24 mouse cellular contexts compared by ENCODE assay signal in genomic region chr5:24389658-24390020, GRCm38 (mm10). TPM values are rescaled to one million over a fixed set of nuclear protein-coding genes. Genes with fewer than 3 reads are reported as not detected.
DNase-seq lines count a peak whose midpoint lies in the region; ATAC-seq and TF ChIP-seq lines count a peak whose summit lies in the region.
"Had no signal": no experiment of that assay in that cellular context is flagged by ENCODE, and none has a peak within 500 bp of the region (broad histone marks: within the 10 kb centered on the region; RNA-seq: fewer than 3 reads in every experiment).

No protein-coding gene starts in this region.

- intact Hi-C loops in heart, postnatal 25 days (cut with DNase I), result no loop called here

- H3K27me3 ChIP-seq in heart, embryonic 15.5 days, result peaks cover 18% of the 10 kb centered on the region
- peaks cover 63% of the 10 kb centered on the region for H3K27me3 ChIP-seq in midbrain, embryonic 10.5 days (ENCODE audit: low read depth, poor library complexity, severe bottlenecking)
- peaks cover 29% of the 10 kb centered on the region for H3K27me3 ChIP-seq in midbrain, embryonic 16.5 days (ENCODE audit: control insufficient read depth, insufficient read depth, low read depth, low read length)
- H3K27me3 ChIP-seq in MEL (ENCODE audit: control insufficient read depth in 1 of 2, insufficient read depth in 2 of 2, low read length in 2 of 2) (no peaks in the 10 kb centered on the region), myocyte (ENCODE audit: control insufficient read depth, insufficient read depth, insufficient read length) (no peaks in the 10 kb centered on the region)
- peaks cover 21% of the 10 kb centered on the region for H3K27me3 ChIP-seq in kidney, embryonic 16.5 days (ENCODE audit: insufficient read depth, low read length)

- H3K9me3 ChIP-seq in heart, embryonic 15.5 days (replicated peaks), result no peaks in the 10 kb centered on the region
- no peaks in the 10 kb centered on the region for H3K9me3 ChIP-seq in midbrain, embryonic 10.5 days (replicated peaks)
- no peaks in the 10 kb centered on the region for H3K9me3 ChIP-seq in midbrain, embryonic 16.5 days (replicated peaks; ENCODE audit: control insufficient read depth, low read length, poor library complexity, severe bottlenecking)
- H3K9me3 ChIP-seq in MEL (replicated peaks; ENCODE audit: insufficient read depth, low read length), result no peaks in the 10 kb centered on the region
- no peaks in the 10 kb centered on the region for H3K9me3 ChIP-seq in kidney, embryonic 16.5 days (ENCODE audit: low read length)
- H3K9me3 ChIP-seq: embryonic facial prominence, embryonic 13.5 days; hindbrain, embryonic 13.5 days; liver, embryonic 15.5 days; midbrain, embryonic 13.5 days; neural tube, embryonic 12.5 days had no signal

- H3ac ChIP-seq in myocyte (ENCODE audit: control insufficient read depth, insufficient read length), result no peak overlapping the region

- no peak for TF ChIP-seq EP300 in MEL (IDR thresholded peaks at IDR 0.05; ENCODE audit: low read depth in 1 of 2, low read length in 2 of 2)

- H3K9ac ChIP-seq in heart, embryonic 15.5 days, result no peak overlapping the region
- no peak overlapping the region for H3K9ac ChIP-seq in midbrain, embryonic 16.5 days (ENCODE audit: low read depth, low read length)
- H3K9ac ChIP-seq in MEL (ENCODE audit: control insufficient read depth, low read depth, low read length, poor library complexity, severe bottlenecking), result peak overlapping the region; percentile 35
- H3K9ac ChIP-seq in kidney, embryonic 16.5 days (replicated peaks; ENCODE audit: low read length), result no peak overlapping the region
- H3K9ac ChIP-seq: embryonic facial prominence, embryonic 13.5 days; hindbrain, embryonic 13.5 days; liver, embryonic 15.5 days; midbrain, embryonic 13.5 days; neural tube, embryonic 12.5 days had no signal

- no peak overlapping the region for H3K4me2 ChIP-seq in heart, embryonic 15.5 days
- H3K4me2 ChIP-seq in midbrain, embryonic 16.5 days (ENCODE audit: low read length), result no peak overlapping the region
- peak overlapping the region; percentile 51 for H3K4me2 ChIP-seq in myocyte (ENCODE audit: low read depth)
- no peak overlapping the region for H3K4me2 ChIP-seq in kidney, embryonic 16.5 days (replicated peaks; ENCODE audit: low read depth, low read length)
- H3K4me2 ChIP-seq: embryonic facial prominence, embryonic 13.5 days; hindbrain, embryonic 13.5 days; liver, embryonic 15.5 days; midbrain, embryonic 13.5 days; neural tube, embryonic 12.5 days had no signal

- no peak for TF ChIP-seq RAD21 in MEL (IDR thresholded peaks at IDR 0.05; ENCODE audit: low read depth, low read length)

- H3K27ac ChIP-seq in heart, embryonic 15.5 days, result peak overlapping the region; percentile 41; the same call in 1 of the 2 replicates
- peak overlapping the region; percentile 46; the same call in 1 of the 2 replicates for H3K27ac ChIP-seq in midbrain, embryonic 10.5 days (replicated peaks)
- no peak overlapping the region for H3K27ac ChIP-seq in midbrain, embryonic 16.5 days (ENCODE audit: low read length)
- peak overlapping the region; percentile 41 for H3K27ac ChIP-seq in MEL (ENCODE audit: control insufficient read depth, low read depth, low read length)
- no peak overlapping the region for H3K27ac ChIP-seq in kidney, embryonic 16.5 days (ENCODE audit: low read length)
- H3K27ac ChIP-seq: embryonic facial prominence, embryonic 13.5 days; gastrocnemius, adult 2 months; hindbrain, embryonic 13.5 days; liver, embryonic 15.5 days; midbrain, embryonic 13.5 days; neural tube, embryonic 12.5 days had no signal

- peaks cover 51% of the 10 kb centered on the region for H3K4me1 ChIP-seq in heart, embryonic 15.5 days (replicated peaks)
- peaks cover 52% of the 10 kb centered on the region for H3K4me1 ChIP-seq in midbrain, embryonic 10.5 days
- H3K4me1 ChIP-seq in midbrain, embryonic 16.5 days (ENCODE audit: control insufficient read depth, insufficient read depth, low read length), result peaks cover 13% of the 10 kb centered on the region; the same call in 1 of the 2 replicates
- peaks cover 4 to 36% of the 10 kb centered on the region in 2 experiments for H3K4me1 ChIP-seq in MEL (ENCODE audit: control insufficient read depth in 1 of 2, insufficient read depth in 2 of 2, low read length in 2 of 2)
- peaks cover 34% of the 10 kb centered on the region for H3K4me1 ChIP-seq in kidney, embryonic 16.5 days (ENCODE audit: insufficient read depth, low read length)

- H3K4me3 ChIP-seq in heart, embryonic 15.5 days, result no peak overlapping the region
- no peak overlapping the region for H3K4me3 ChIP-seq in midbrain, embryonic 10.5 days
- H3K4me3 ChIP-seq in midbrain, embryonic 16.5 days (ENCODE audit: low read depth, low read length), result no peak overlapping the region
- peak overlapping the region; percentile 5 to 11; a peak in 2 of 4 replicates for H3K4me3 ChIP-seq in MEL (ENCODE audit: control insufficient read depth in 1 of 2, insufficient read depth in 1 of 2, low read depth in 2 of 2, low read length in 2 of 2)
- H3K4me3 ChIP-seq in myocyte, result no peak overlapping the region
- H3K4me3 ChIP-seq in kidney, embryonic 16.5 days (ENCODE audit: low read length), result no peak overlapping the region
- H3K4me3 ChIP-seq: embryonic facial prominence, embryonic 13.5 days; erythroblast, embryonic 14.5 days; gastrocnemius, adult 2 months; hindbrain, embryonic 13.5 days; liver, embryonic 15.5 days; midbrain, embryonic 13.5 days; neural tube, embryonic 12.5 days had no signal

- TF ChIP-seq CTCF in MEL (IDR thresholded peaks at IDR 0.05 in 2 of 3, conservative IDR thresholded peaks at IDR 0.05 in 1 of 3; ENCODE audit: control insufficient read depth in 1 of 3, insufficient read depth in 1 of 3, low read depth in 2 of 3, low read length in 3 of 3, poor library complexity in 1 of 3, severe bottlenecking in 1 of 3), result no peak

- H3K79me2 ChIP-seq in MEL (ENCODE audit: control insufficient read depth, insufficient read depth, low read length, poor library complexity) (peaks cover 30% of the 10 kb centered on the region), myocyte (ENCODE audit: control insufficient read depth, insufficient read depth) (no peaks in the 10 kb centered on the region)

- no peak for ATAC-seq in heart, embryonic 15.5 days (replicated peaks; ENCODE audit: insufficient number of reproducible peaks, insufficient read depth, low FRiP score, low read depth)
- no peak for ATAC-seq in midbrain, embryonic 16.5 days
- no peak for ATAC-seq in kidney, embryonic 16.5 days (ENCODE audit: low FRiP score, low TSS enrichment)
- ATAC-seq: forebrain, embryonic 14.5 days; midbrain, embryonic 13.5 days had no signal

- WGBS in heart, embryonic 15.5 days, result 76% methylated on average over 4 of the region's 4 CpGs
- WGBS in midbrain, embryonic 10.5 days, result 81% methylated on average over 4 of the region's 4 CpGs
- WGBS in midbrain, embryonic 16.5 days, result 77% methylated on average over 4 of the region's 4 CpGs
- WGBS in kidney, embryonic 16.5 days, result 73% methylated on average over 4 of the region's 4 CpGs

- no peaks in the 10 kb centered on the region for H3K36me3 ChIP-seq in heart, embryonic 15.5 days
- no peaks in the 10 kb centered on the region for H3K36me3 ChIP-seq in midbrain, embryonic 10.5 days
- no peaks in the 10 kb centered on the region for H3K36me3 ChIP-seq in midbrain, embryonic 16.5 days (ENCODE audit: control insufficient read depth, insufficient read depth, low read length)
- H3K36me3 ChIP-seq in MEL (ENCODE audit: control insufficient read depth in 1 of 2, insufficient read depth in 2 of 2, low read length in 2 of 2), result peaks cover 0 to 23% of the 10 kb centered on the region in 2 experiments; a peak in 2 of 4 replicates
- H3K36me3 ChIP-seq in myocyte (ENCODE audit: control insufficient read depth, insufficient read depth), result no peaks in the 10 kb centered on the region
- no peaks in the 10 kb centered on the region for H3K36me3 ChIP-seq in kidney, embryonic 16.5 days (ENCODE audit: insufficient read depth, low read length)
- H3K36me3 ChIP-seq: embryonic facial prominence, embryonic 13.5 days; hindbrain, embryonic 13.5 days; liver, embryonic 15.5 days; midbrain, embryonic 13.5 days; neural tube, embryonic 12.5 days had no signal

- TF ChIP-seq POLR2A in MEL (IDR thresholded peaks at IDR 0.05; ENCODE audit: control insufficient read depth in 1 of 2, insufficient read depth in 1 of 2, low read depth in 1 of 2, low read length in 2 of 2, poor library complexity in 1 of 2) (no peak; a peak in 1 of 4 replicates), myocyte (IDR thresholded peaks at IDR 0.05; ENCODE audit: insufficient read length, low read depth) (no peak)

- no peak for DNase-seq in heart, postnatal 25 days (ENCODE audit: low spot score)
- no peak for DNase-seq in midbrain, embryonic 10.5 days (ENCODE audit: low spot score)
- no peak for DNase-seq in MEL (ENCODE audit: low read depth, low spot score)
- DNase-seq in embryo, embryonic 10 days (ENCODE audit: low spot score), result no peak
- DNase-seq: adrenal gland, adult 8-10 months; cerebellum, adult 2 months; cerebellum, postnatal 25 days; gastrocnemius, adult 2 months; kidney, adult 18-20 months; right cerebral cortex, postnatal 25 days; spleen, adult 18-20 months had no signal

RNA-seq across cellular contexts. Expression of gene Atg9b, which starts 2.3 kb away (rescaled TPM):
- 0.81 and 1.6 TPM in 2 replicates for polyA plus RNA-seq in heart, embryonic 15.5 days (2015; fragmentation: Nextera tagmentation; extraction: Ambion mirVana)
- 1 to 10 TPM in 1 of 2 experiments, under 1 TPM in 1; 0.42 to 1.2 TPM for total RNA-seq in heart, postnatal 25 days (2021)
- polyA plus RNA-seq in midbrain, embryonic 10.5 days (2016; fragmentation: Nextera tagmentation; extraction: Ambion mirVana), result 0.31 and 0.72 TPM in 2 replicates
- polyA plus RNA-seq in midbrain, embryonic 16.5 days (2015; fragmentation: Nextera tagmentation; extraction: Ambion mirVana), result 3.8 and 4.4 TPM in 2 replicates
- total RNA-seq in MEL (2012; rRNA removed), result 30.2 and 41.2 TPM in 2 replicates
- polyA plus RNA-seq in MEL (2012; ENCODE audit: insufficient read depth in 1 of 2, insufficient read length in 2 of 2, low read depth in 1 of 2, low replicate concordance in 2 of 2, missing spikeins in 1 of 2), result 10 to 100 TPM in 1 of 2 experiments, not detected in 1; 41.5 TPM
- polyA plus RNA-seq in myocyte (2012; fragmentation: generic; extraction: Trizol), result 4.0 TPM
- 1.0 and 1.7 TPM in 2 replicates for polyA plus RNA-seq in kidney, embryonic 16.5 days (2015; fragmentation: Nextera tagmentation; extraction: Ambion mirVana)

RNA-seq across cellular contexts. Expression of gene Abcb8, which starts 3.8 kb away (rescaled TPM):
- polyA plus RNA-seq in heart, embryonic 15.5 days (2015; fragmentation: Nextera tagmentation; extraction: Ambion mirVana), result 54.4 and 70.1 TPM in 2 replicates
- total RNA-seq in heart, postnatal 25 days (2021), result 10 to 100 TPM; 82.8 to 83.7 TPM
- 62.9 and 64.6 TPM in 2 replicates for polyA plus RNA-seq in midbrain, embryonic 10.5 days (2016; fragmentation: Nextera tagmentation; extraction: Ambion mirVana)
- polyA plus RNA-seq in midbrain, embryonic 16.5 days (2015; fragmentation: Nextera tagmentation; extraction: Ambion mirVana), result 49.2 and 54.9 TPM in 2 replicates
- total RNA-seq in MEL (2012; rRNA removed), result 72.4 and 76.9 TPM in 2 replicates
- polyA plus RNA-seq in MEL (2012; ENCODE audit: insufficient read depth in 1 of 2, insufficient read length in 2 of 2, low read depth in 1 of 2, low replicate concordance in 2 of 2, missing spikeins in 1 of 2) (100 to 1,000 TPM in 1 of 2 experiments, not detected in 1; 124 TPM), myocyte (2012; fragmentation: generic; extraction: Trizol) (37.7 TPM)
- polyA plus RNA-seq in kidney, embryonic 16.5 days (2015; fragmentation: Nextera tagmentation; extraction: Ambion mirVana), result 76.1 and 80.3 TPM in 2 replicates

RNA-seq across cellular contexts. Expression of gene Asic3, which starts 23.6 kb away (rescaled TPM):
- not detected in 2 replicates for polyA plus RNA-seq in heart, embryonic 15.5 days (2015; fragmentation: Nextera tagmentation; extraction: Ambion mirVana)
- under 1 TPM in 1 of 2 experiments, not detected in 1; 0.17 TPM for total RNA-seq in heart, postnatal 25 days (2021)
- polyA plus RNA-seq in midbrain, embryonic 10.5 days (2016; fragmentation: Nextera tagmentation; extraction: Ambion mirVana), result 0.19 and 0.31 TPM in 2 replicates
- 0.24 TPM in 1 of 2 replicates, not detected in the other for polyA plus RNA-seq in midbrain, embryonic 16.5 days (2015; fragmentation: Nextera tagmentation; extraction: Ambion mirVana)
- total RNA-seq in MEL (2012; rRNA removed), result 0.04 TPM in 1 of 2 replicates, not detected in the other
- polyA plus RNA-seq in MEL (2012; ENCODE audit: insufficient read depth in 1 of 2, insufficient read length in 2 of 2, low read depth in 1 of 2, low replicate concordance in 2 of 2, missing spikeins in 1 of 2) (under 1 TPM in 1 of 2 experiments, not detected in 1; 0.35 TPM), myocyte (2012; fragmentation: generic; extraction: Trizol) (0.24 TPM)
- 0.40 and 0.55 TPM in 2 replicates for polyA plus RNA-seq in kidney, embryonic 16.5 days (2015; fragmentation: Nextera tagmentation; extraction: Ambion mirVana)
- total RNA-seq: layer of hippocampus, postnatal 10 days had no signal
- polyA plus RNA-seq: erythroblast, embryonic 14.5 days; forebrain, embryonic 14.5 days; inflammation-experienced regulatory T-cells, adult 6 months; liver, embryonic 15.5 days; midbrain, embryonic 13.5 days had no signal

RNA-seq across cellular contexts. Expression of gene Nos3, which starts 25.0 kb away (rescaled TPM):
- 27.9 and 30.6 TPM in 2 replicates for polyA plus RNA-seq in heart, embryonic 15.5 days (2015; fragmentation: Nextera tagmentation; extraction: Ambion mirVana)
- 10 to 100 TPM; 24.1 to 28.1 TPM for total RNA-seq in heart, postnatal 25 days (2021)
- 7.9 and 9.3 TPM in 2 replicates for polyA plus RNA-seq in midbrain, embryonic 10.5 days (2016; fragmentation: Nextera tagmentation; extraction: Ambion mirVana)
- polyA plus RNA-seq in midbrain, embryonic 16.5 days (2015; fragmentation: Nextera tagmentation; extraction: Ambion mirVana), result 8.8 and 9.7 TPM in 2 replicates
- total RNA-seq in MEL (2012; rRNA removed), result 2.0 and 3.9 TPM in 2 replicates
- 1 to 10 TPM in 1 of 2 experiments, not detected in 1; 6.2 TPM for polyA plus RNA-seq in MEL (2012; ENCODE audit: insufficient read depth in 1 of 2, insufficient read length in 2 of 2, low read depth in 1 of 2, low replicate concordance in 2 of 2, missing spikeins in 1 of 2)
- polyA plus RNA-seq in myocyte (2012; fragmentation: generic; extraction: Trizol), result 0.92 TPM
- polyA plus RNA-seq in kidney, embryonic 16.5 days (2015; fragmentation: Nextera tagmentation; extraction: Ambion mirVana), result 19.7 and 20.3 TPM in 2 replicates

RNA-seq across cellular contexts. Expression of gene Cdk5, which starts 33.7 kb away (rescaled TPM):
- polyA plus RNA-seq in heart, embryonic 15.5 days (2015; fragmentation: Nextera tagmentation; extraction: Ambion mirVana), result 27.5 and 32.5 TPM in 2 replicates
- total RNA-seq in heart, postnatal 25 days (2021), result 10 to 100 TPM; 19.2 to 22.8 TPM
- 49.0 and 61.6 TPM in 2 replicates for polyA plus RNA-seq in midbrain, embryonic 10.5 days (2016; fragmentation: Nextera tagmentation; extraction: Ambion mirVana)
- 130 and 149 TPM in 2 replicates for polyA plus RNA-seq in midbrain, embryonic 16.5 days (2015; fragmentation: Nextera tagmentation; extraction: Ambion mirVana)
- 18.2 and 24.8 TPM in 2 replicates for total RNA-seq in MEL (2012; rRNA removed)
- polyA plus RNA-seq in MEL (2012; ENCODE audit: insufficient read depth in 1 of 2, insufficient read length in 2 of 2, low read depth in 1 of 2, low replicate concordance in 2 of 2, missing spikeins in 1 of 2), result 10 to 100 TPM in 1 of 2 experiments, not detected in 1; 82.6 TPM
- polyA plus RNA-seq in myocyte (2012; fragmentation: generic; extraction: Trizol), result 30.0 TPM
- 51.1 and 51.5 TPM in 2 replicates for polyA plus RNA-seq in kidney, embryonic 16.5 days (2015; fragmentation: Nextera tagmentation; extraction: Ambion mirVana)

Comparison
In these comparisons a context has a peak if more than half of its experiments do, and no peak if none do; other contexts are left out.
1. H3K27ac ChIP-seq: peak in heart, embryonic 15.5 days (single experiment), midbrain, embryonic 10.5 days (single experiment) and MEL (single experiment); none in midbrain, embryonic 16.5 days (single experiment) and kidney, embryonic 16.5 days (single experiment).
2. H3K4me3 ChIP-seq: peak in MEL (2 of 2); none in heart, embryonic 15.5 days (single experiment), midbrain, embryonic 10.5 days (single experiment), midbrain, embryonic 16.5 days (single experiment), myocyte (single experiment) and kidney, embryonic 16.5 days (single experiment).